ENCODE assay signal across 16 mouse cellular contexts in genomic region chr8:118523922-118524321, GRCm38 (mm10).
"Had no signal": no experiment of that assay in that cellular context is flagged by ENCODE, and none has a peak within 500 bp of the region (broad histone marks: within the 10 kb centered on the region; RNA-seq: fewer than 3 reads in every experiment).

No protein-coding gene starts in this region.

- H3K36me3 ChIP-seq: midbrain, embryonic 13.5 days; midbrain, embryonic 15.5 days; neural tube, embryonic 12.5 days; stomach, embryonic 15.5 days had no signal

- H3K27me3 ChIP-seq: megakaryocyte, embryonic 14.5 days; midbrain, embryonic 13.5 days; midbrain, embryonic 15.5 days; neural tube, embryonic 12.5 days; stomach, embryonic 15.5 days had no signal

- ATAC-seq: midbrain, embryonic 13.5 days; midbrain, embryonic 15.5 days had no signal

- H3K4me2 ChIP-seq: lung, embryonic 14.5 days; midbrain, embryonic 11.5 days; midbrain, embryonic 13.5 days; midbrain, embryonic 15.5 days; neural tube, embryonic 12.5 days; stomach, embryonic 15.5 days had no signal

- H3K4me3 ChIP-seq: midbrain, embryonic 13.5 days; midbrain, embryonic 15.5 days; neural tube, embryonic 12.5 days; stomach, embryonic 15.5 days had no signal

- H3K9ac ChIP-seq: lung, embryonic 14.5 days; midbrain, embryonic 13.5 days; midbrain, embryonic 15.5 days; neural tube, embryonic 12.5 days; stomach, embryonic 15.5 days had no signal

- H3K4me1 ChIP-seq: megakaryocyte, embryonic 14.5 days; midbrain, embryonic 13.5 days; neural tube, embryonic 12.5 days; stomach, embryonic 15.5 days had no signal

- H3K9me3 ChIP-seq: midbrain, embryonic 13.5 days; midbrain, embryonic 15.5 days; neural tube, embryonic 12.5 days; stomach, embryonic 15.5 days had no signal

- DNase-seq: lung, adult 18-20 months; lung, embryonic 14.5 days; lung, postnatal 10 days; lung, postnatal 36 days; right cerebral cortex, postnatal 14 days; thymus, adult 2 months; thymus, postnatal 25 days; thymus, postnatal 4 days had no signal

- H3K27ac ChIP-seq: macrophage; midbrain, embryonic 13.5 days; midbrain, embryonic 15.5 days; neural tube, embryonic 12.5 days; stomach, embryonic 15.5 days; stomach, postnatal 0 days had no signal
